Mouse (Mus musculus) lung, adult 2 months (tissue): Measurements from ENCODE around the gene Gfra4.

ENCODE experiments used
- CTCF ChIP-seq: fragments of 200-500 bp; IDR thresholded peaks from 2 replicates; pipeline ENCODE4 v1.5.1; 2011; ENCODE audit warnings: mild to moderate bottlenecking, low read length, control low read depth; ENCODE audit not compliant: insufficient read depth
- POLR2A ChIP-seq: fragments of 200-500 bp; IDR thresholded peaks from 2 replicates; pipeline ENCODE4 v1.6.1; 2011; ENCODE audit warnings: low read depth, mild to moderate bottlenecking, control low read depth, low read length, borderline replicate concordance; ENCODE audit errors: extremely low read depth

DNA sequence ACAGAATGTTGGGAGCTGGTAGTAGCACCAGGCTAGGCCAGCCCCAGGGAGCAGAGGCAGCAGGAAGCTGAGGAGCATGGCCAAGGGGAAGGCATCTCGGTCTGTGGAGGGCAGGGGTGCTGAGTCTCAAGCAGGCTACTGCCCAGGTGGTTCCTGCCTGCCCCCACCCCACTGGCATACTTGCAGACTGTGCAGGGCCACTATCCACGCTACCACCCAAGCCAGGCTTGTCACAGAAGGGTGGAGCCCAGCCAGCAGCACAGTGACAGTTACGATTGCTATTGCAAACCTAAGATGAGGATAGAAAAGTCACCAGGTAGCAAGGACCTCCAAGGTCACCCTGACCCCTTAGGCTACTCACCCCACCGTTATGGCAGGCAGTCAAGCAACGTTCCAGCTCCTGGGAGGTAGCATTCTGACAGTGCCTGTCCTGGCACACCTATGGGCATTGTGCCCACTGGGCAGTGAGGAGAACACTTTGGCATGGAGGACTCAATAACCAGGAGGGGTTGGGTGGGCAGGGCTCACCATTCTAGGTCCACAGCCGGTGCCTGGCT lies 10.1 kb upstream of the Gfra4 start:
- TF ChIP-seq POLR2A, result no peak
- TF ChIP-seq CTCF, result no peak
